Mouse (Mus musculus) intestine, embryonic 15.5 days (tissue): ENCODE data around the gene Traf3. TPM values are rescaled to one million over a fixed set of nuclear protein-coding genes. Genes with fewer than 3 reads are reported as not detected.

ENCODE experiments used
- ATAC-seq: fragments of 200-750 bp; cut with Nextera tagmentation; 2 replicates; pipeline ENCODE4 v1.8.0; 2017; ENCODE audit warnings: moderate TSS enrichment, moderate library complexity
- H3K27ac ChIP-seq: fragments of 300-500 bp; sonication (generic); 2 replicates; pipeline ENCODE4 v1.5.1; 2015; ENCODE audit warnings: mild to moderate bottlenecking, inconsistent platforms
- H3K27me3 ChIP-seq: fragments of 300-500 bp; sonication (generic); replicated peaks from 2 replicates; pipeline ENCODE4 v1.6.1; 2015; ENCODE audit warnings: inconsistent platforms
- H3K36me3 ChIP-seq: fragments of 300-500 bp; sonication (generic); 2 replicates; pipeline ENCODE4 v1.6.1; 2015; ENCODE audit warnings: inconsistent platforms
- H3K4me1 ChIP-seq: fragments of 300-500 bp; sonication (generic); replicated peaks from 2 replicates; pipeline ENCODE4 v1.6.1; 2015; ENCODE audit warnings: inconsistent platforms
- H3K4me2 ChIP-seq: fragments of 300-500 bp; sonication (generic); replicated peaks from 2 replicates; pipeline ENCODE4 v1.6.1; 2015; ENCODE audit warnings: mild to moderate bottlenecking, inconsistent platforms
- H3K4me3 ChIP-seq: fragments of 300-500 bp; sonication (generic); replicated peaks from 2 replicates; pipeline ENCODE4 v1.5.1; 2015; ENCODE audit warnings: inconsistent platforms
- H3K9ac ChIP-seq: fragments of 300-500 bp; sonication (generic); 2 replicates; pipeline ENCODE4 v1.6.1; 2015; ENCODE audit warnings: inconsistent platforms
- H3K9me3 ChIP-seq: fragments of 300-500 bp; sonication (generic); 2 replicates; pipeline ENCODE4 v1.6.1; 2016; ENCODE audit warnings: inconsistent platforms
- WGBS: fragments of 180-500 bp; shearing (Covaris S2); methylation state at CpG from one replicate; pipeline ENCODE4 v1.1.7; 2015; 5-methylcytosine and 5-hydroxymethylcytosine counted together
- polyA plus RNA-seq: library from polyadenylated mRNA; unstranded; fragments of >200 nt; fragmentation: Nextera tagmentation; extraction: Ambion mirVana; gene quantifications from 2 replicates; pipeline ENCODE4 v1.2.1, GENCODE M21; 2015

Gene Traf3
- polyA plus RNA-seq, 1 experiment from 2014 or later: 7.8 TPM

DNA sequence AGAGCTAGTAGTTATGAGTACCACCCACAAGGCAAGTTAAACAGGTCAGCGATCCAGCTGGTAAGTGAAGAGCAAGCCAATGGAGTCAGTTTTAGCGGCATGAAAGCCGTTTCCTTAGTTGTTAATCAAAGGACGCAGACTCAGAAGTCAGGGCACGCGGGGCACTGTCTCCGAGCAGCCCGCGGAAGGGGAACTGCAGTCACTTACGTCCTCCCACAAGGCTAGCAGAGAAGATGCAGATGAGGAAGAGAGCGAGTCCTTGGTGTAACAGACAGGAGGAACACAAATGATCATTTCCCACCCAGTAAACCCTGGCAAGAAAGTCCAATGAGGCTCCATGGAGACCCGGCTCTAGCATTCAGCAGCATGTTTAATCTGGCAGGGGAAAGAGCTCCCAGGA lies 143.1 kb downstream of the Traf3 start:
- no peaks in the 10 kb centered on the region for H3K9me3 ChIP-seq
- H3K9ac ChIP-seq: no peak overlapping the region
- H3K27ac ChIP-seq: no peak overlapping the region
- H3K4me2 ChIP-seq: no peak overlapping the region
- 80% methylated on average over 12 of the region's 12 CpGs for WGBS
- H3K36me3 ChIP-seq: peaks cover 82% of the 10 kb centered on the region
- H3K4me3 ChIP-seq: no peak overlapping the region
- H3K4me1 ChIP-seq: no peaks in the 10 kb centered on the region
- ATAC-seq: no peak
- H3K27me3 ChIP-seq: no peaks in the 10 kb centered on the region

GRCm38 (mm10) chr12:111309931-111310330 lies 143.8 kb downstream of the Traf3 start:
- H3K27ac ChIP-seq: no peak overlapping the region
- ATAC-seq: no peak
- H3K4me3 ChIP-seq: no peak overlapping the region
- H3K4me2 ChIP-seq: no peak overlapping the region
- H3K4me1 ChIP-seq: no peaks in the 10 kb centered on the region
- no peaks in the 10 kb centered on the region for H3K27me3 ChIP-seq
- H3K9me3 ChIP-seq: no peaks in the 10 kb centered on the region
- peaks cover 79% of the 10 kb centered on the region for H3K36me3 ChIP-seq
- WGBS: 79% methylated on average over 14 of the region's 14 CpGs
- H3K9ac ChIP-seq: no peak overlapping the region

- Histone ChIP-seq H3K4me1 (no peaks in the 10 kb centered on the region), H3K4me2 (no peak overlapping the region), H3K36me3 (peaks cover 79% of the 10 kb centered on the region), H3K9ac (no peak overlapping the region), H3K4me3 (no peak overlapping the region), H3K9me3 (no peaks in the 10 kb centered on the region), H3K27me3 (no peaks in the 10 kb centered on the region), H3K27ac (no peak overlapping the region)
- no peak for ATAC-seq
- 92% methylated on average over 10 of the region's 10 CpGs for WGBS
Measured at GRCm38 (mm10) chr12:111311775-111312174, 145.6 kb downstream of the Traf3 start.

- WGBS: 92% methylated on average over 7 of the region's 7 CpGs
- no peak overlapping the region for H3K4me3 ChIP-seq
- H3K27me3 ChIP-seq: no peaks in the 10 kb centered on the region
- H3K9me3 ChIP-seq: no peaks in the 10 kb centered on the region
- no peak overlapping the region for H3K27ac ChIP-seq
- H3K36me3 ChIP-seq: peaks cover 83% of the 10 kb centered on the region
- no peak overlapping the region for H3K9ac ChIP-seq
- no peaks in the 10 kb centered on the region for H3K4me1 ChIP-seq
- no peak for ATAC-seq
- no peak overlapping the region for H3K4me2 ChIP-seq
Measured at GRCm38 (mm10) chr12:111314273-111314672, 148.1 kb downstream of the Traf3 start.

Other genes starting within 250 kb of the Traf3 start
- gene Ankrd9, start 187.3 kb upstream of the Traf3 start, polyA plus RNA-seq: 22.7 and 25.8 TPM in 2 replicates
- gene Rcor1, start 127.0 kb upstream of the Traf3 start, polyA plus RNA-seq: 9.1 and 9.6 TPM in 2 replicates
- not detected in 2 replicates for gene 4930595D18Rik, start 18.1 kb downstream of the Traf3 start, polyA plus RNA-seq
- 127 and 149 TPM in 2 replicates for gene Amn, start 104.7 kb downstream of the Traf3 start, polyA plus RNA-seq
- 31.8 and 33.9 TPM in 2 replicates for gene Cdc42bpb, start 211.3 kb downstream of the Traf3 start, polyA plus RNA-seq
- 1.6 and 2.0 TPM in 2 replicates for gene Lbhd2, start 240.4 kb downstream of the Traf3 start, polyA plus RNA-seq